Mouse (Mus musculus): ENCODE measurements around the gene Tmtc2.

GRCm38 (mm10) chr10:105193756-105194460 lies 380.3 kb downstream of the Tmtc2 start:
- TF ChIP-seq EP300 (IDR thresholded peaks at IDR 0.05; ENCODE audit: low read depth) (no peak), CTCF (IDR thresholded peaks at IDR 0.05; ENCODE audit: low read depth) (no peak)
